In the genomic region with DNA sequence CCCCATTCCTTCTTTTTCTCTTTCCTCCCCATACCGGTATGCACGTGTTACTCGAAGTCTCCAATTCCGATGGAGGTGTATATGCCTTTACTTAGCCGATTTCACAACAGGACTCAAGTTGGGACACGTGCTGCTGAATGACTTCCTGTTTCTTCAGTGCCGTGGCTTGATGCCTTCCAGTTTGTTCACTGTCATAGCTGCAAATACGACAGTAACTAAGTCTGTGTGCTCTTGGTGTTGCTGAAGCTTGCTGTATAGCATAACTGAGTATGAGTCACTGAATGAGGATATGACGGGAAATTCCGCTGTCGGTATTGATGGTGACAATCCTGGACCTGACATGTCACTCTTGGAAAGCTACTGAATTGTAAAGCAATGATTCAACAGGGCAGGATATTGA, we compare ENCODE assay signal across 20 mouse cellular contexts. TPM values are rescaled to one million over a fixed set of nuclear protein-coding genes. Genes with fewer than 3 reads are reported as not detected.
DNase-seq lines count a peak whose midpoint lies in the region; ATAC-seq and TF ChIP-seq lines count a peak whose summit lies in the region.
"Had no signal": no experiment of that assay in that cellular context is flagged by ENCODE, and none has a peak within 500 bp of the region (broad histone marks: within the 10 kb centered on the region; RNA-seq: fewer than 3 reads in every experiment).

No protein-coding gene starts in this region.

- no peak for TF ChIP-seq POLR2A in cortical plate, adult 2 months (IDR thresholded peaks at IDR 0.05; ENCODE audit: extremely low read depth, insufficient read depth, low read length)

- no peak overlapping the region for H3K4me2 ChIP-seq in intestine, postnatal 0 days (replicated peaks; ENCODE audit: low read depth)
- no peak overlapping the region for H3K4me2 ChIP-seq in intestine, embryonic 15.5 days (replicated peaks)
- no peak overlapping the region for H3K4me2 ChIP-seq in kidney, embryonic 15.5 days
- H3K4me2 ChIP-seq: limb, embryonic 12.5 days had no signal

- no peak overlapping the region for H3K9ac ChIP-seq in intestine, postnatal 0 days (ENCODE audit: low read depth, low read length)
- H3K9ac ChIP-seq in intestine, embryonic 15.5 days = no peak overlapping the region
- no peak overlapping the region for H3K9ac ChIP-seq in kidney, embryonic 15.5 days
- H3K9ac ChIP-seq: limb, embryonic 12.5 days had no signal

- H3K4me1 ChIP-seq in intestine, postnatal 0 days (replicated peaks; ENCODE audit: control insufficient read depth, insufficient read depth, low read length) = no peaks in the 10 kb centered on the region
- no peaks in the 10 kb centered on the region for H3K4me1 ChIP-seq in intestine, embryonic 15.5 days (replicated peaks)
- H3K4me1 ChIP-seq in cortical plate, adult 2 months (ENCODE audit: control insufficient read depth, insufficient read depth, low read length) = peaks cover 2% of the 10 kb centered on the region; the same call in 1 of the 2 replicates
- H3K4me1 ChIP-seq in kidney, embryonic 15.5 days = no peaks in the 10 kb centered on the region
- H3K4me1 ChIP-seq: limb, embryonic 12.5 days had no signal

- no peak for TF ChIP-seq CTCF in intestine, postnatal 0 days (IDR thresholded peaks at IDR 0.05; ENCODE audit: low read depth)
- no peak for TF ChIP-seq CTCF in C2C12 (IDR thresholded peaks at IDR 0.05; ENCODE audit: control insufficient read depth, insufficient read depth, insufficient read length)
- TF ChIP-seq CTCF in cortical plate, adult 2 months (IDR thresholded peaks at IDR 0.05; ENCODE audit: extremely low read depth, insufficient read depth, low read length) = no peak

- no peaks in the 10 kb centered on the region for H3K79me2 ChIP-seq in C2C12 (ENCODE audit: control insufficient read depth, insufficient read depth)

- no peak overlapping the region for H3K4me3 ChIP-seq in intestine, postnatal 0 days (ENCODE audit: low read depth, low read length)
- no peak overlapping the region for H3K4me3 ChIP-seq in intestine, embryonic 15.5 days (replicated peaks)
- H3K4me3 ChIP-seq in C2C12 (ENCODE audit: insufficient read depth, poor library complexity, severe bottlenecking) = no peak overlapping the region
- H3K4me3 ChIP-seq in cortical plate, adult 2 months (ENCODE audit: insufficient read depth, low read length) = no peak overlapping the region
- H3K4me3 ChIP-seq in kidney, embryonic 15.5 days (replicated peaks) = no peak overlapping the region
- H3K4me3 ChIP-seq: gastrocnemius, adult 2 months; heart, adult 2 months; limb, embryonic 12.5 days had no signal

- no peak overlapping the region for H3K27ac ChIP-seq in intestine, postnatal 0 days (ENCODE audit: low read depth, low read length)
- no peak overlapping the region for H3K27ac ChIP-seq in intestine, embryonic 15.5 days
- 0 out of 2 replicates have a peak overlapping the region, but pooled peaks have one; percentile 25 for H3K27ac ChIP-seq in cortical plate, adult 2 months (ENCODE audit: insufficient read depth, low read length)
- H3K27ac ChIP-seq in kidney, embryonic 15.5 days = no peak overlapping the region
- H3K27ac ChIP-seq: gastrocnemius, adult 2 months; heart, adult 2 months; kidney, postnatal 0 days; limb, embryonic 12.5 days had no signal

- no peaks in the 10 kb centered on the region for H3K27me3 ChIP-seq in intestine, postnatal 0 days (replicated peaks; ENCODE audit: control insufficient read depth, insufficient read depth, low read length)
- H3K27me3 ChIP-seq in intestine, embryonic 15.5 days (replicated peaks) = no peaks in the 10 kb centered on the region
- no peaks in the 10 kb centered on the region for H3K27me3 ChIP-seq in C2C12 (ENCODE audit: control insufficient read depth, insufficient read depth, insufficient read length)
- H3K27me3 ChIP-seq in kidney, embryonic 15.5 days = no peaks in the 10 kb centered on the region
- H3K27me3 ChIP-seq: limb, embryonic 12.5 days had no signal

- no peak for DNase-seq in frontal cortex, postnatal 25 days (ENCODE audit: low spot score in 2 of 2)
- DNase-seq: adrenal gland, postnatal 36 days; B cell, adult 2 months; cerebellum, postnatal 10 days; gastrocnemius, adult 2 months; heart, adult 2 months; lung, adult 2 months; midbrain, embryonic 14.5 days; right cerebral cortex, adult 18-20 months; thymus, postnatal 14 days had no signal

- WGBS in intestine, postnatal 0 days = 77% methylated on average over 11 of the region's 11 CpGs
- WGBS in intestine, embryonic 15.5 days = 83% methylated on average over 11 of the region's 11 CpGs
- 79% methylated on average over 11 of the region's 11 CpGs for WGBS in kidney, embryonic 15.5 days

- ATAC-seq in intestine, postnatal 0 days = peak; percentile 29
- ATAC-seq in intestine, embryonic 15.5 days = no peak
- ATAC-seq in neutrophil, adult 5-6 weeks (ENCODE audit: extremely low read depth, insufficient number of reproducible peaks, low FRiP score, poor library complexity, severe bottlenecking) = peak; percentile 78
- no peak for ATAC-seq in inflammation-experienced regulatory T-cells, adult 6 months
- no peak for ATAC-seq in kidney, embryonic 15.5 days (replicated peaks; ENCODE audit: low FRiP score)
- ATAC-seq: forebrain, embryonic 16.5 days had no signal

- no peaks in the 10 kb centered on the region for H3K79me3 ChIP-seq in C2C12 (ENCODE audit: low read depth)

- no peak overlapping the region for H3ac ChIP-seq in C2C12 (ENCODE audit: control insufficient read depth, insufficient read length, low read depth)

- H3K9me3 ChIP-seq in intestine, postnatal 0 days (ENCODE audit: control insufficient read depth) = no peaks in the 10 kb centered on the region
- no peaks in the 10 kb centered on the region for H3K9me3 ChIP-seq in intestine, embryonic 15.5 days
- no peaks in the 10 kb centered on the region for H3K9me3 ChIP-seq in kidney, embryonic 15.5 days (replicated peaks)
- H3K9me3 ChIP-seq: limb, embryonic 12.5 days had no signal

- H3K36me3 ChIP-seq in intestine, postnatal 0 days (ENCODE audit: control insufficient read depth, insufficient read depth) = peaks cover 10% of the 10 kb centered on the region; the same call in 1 of the 2 replicates
- H3K36me3 ChIP-seq in intestine, embryonic 15.5 days = 0 out of 2 replicates have a peak, but pooled peaks cover 6% of the 10 kb centered on the region
- H3K36me3 ChIP-seq in C2C12 (ENCODE audit: control insufficient read depth, insufficient read depth) = no peaks in the 10 kb centered on the region
- 0 out of 2 replicates have a peak, but pooled peaks cover 6% of the 10 kb centered on the region for H3K36me3 ChIP-seq in kidney, embryonic 15.5 days

TF ChIP-seq in C2C12, 6 proteins besides CTCF, POLR2A, EP300 and RAD21:
- peak; percentile 39 for TF ChIP-seq CEBPB (IDR thresholded peaks at IDR 0.05; ENCODE audit: low read depth)
- no peak for TF ChIP-seq MYOD1 (IDR thresholded peaks at IDR 0.05; ENCODE audit: control insufficient read depth, insufficient read length, low read depth)
TF ChIP-seq in C2C12: peak in this region for 1.

RNA-seq across cellular contexts. Expression of a gene that starts 36.8 kb away (rescaled TPM):
- 2.6 and 2.8 TPM in 2 replicates for polyA plus RNA-seq in intestine, postnatal 0 days (2015; fragmentation: Nextera tagmentation; extraction: Ambion mirVana)
- 9.4 and 12.1 TPM in 2 replicates for polyA plus RNA-seq in intestine, embryonic 15.5 days (2015; fragmentation: Nextera tagmentation; extraction: Ambion mirVana)
- polyA plus RNA-seq in C2C12 (2012; fragmentation: generic; extraction: Trizol) = 4.6 TPM
- 0.30 and 0.35 TPM in 2 replicates for polyA plus RNA-seq in cortical plate, adult 2 months (2012; rRNA removed)
- 2.3 and 3.9 TPM in 2 replicates for total RNA-seq in neutrophil, adult 5-6 weeks (2017)
- polyA plus RNA-seq in inflammation-experienced regulatory T-cells, adult 6 months (2017; shearing (Covaris generic)) = 10 to 100 TPM in 1 of 3 experiments, 1 to 10 TPM in 2; 2.2 to 14.0 (median 4.4) TPM
- polyA plus RNA-seq in kidney, embryonic 15.5 days (2015; fragmentation: Nextera tagmentation; extraction: Ambion mirVana) = 12.2 and 16.7 TPM in 2 replicates

RNA-seq across cellular contexts. Expression of a gene that starts 37.0 kb away (rescaled TPM):
- polyA plus RNA-seq in intestine, postnatal 0 days (2015; fragmentation: Nextera tagmentation; extraction: Ambion mirVana) = 25.4 and 26.9 TPM in 2 replicates
- polyA plus RNA-seq in intestine, embryonic 15.5 days (2015; fragmentation: Nextera tagmentation; extraction: Ambion mirVana) = 22.3 and 22.7 TPM in 2 replicates
- 17.7 TPM for polyA plus RNA-seq in C2C12 (2012; fragmentation: generic; extraction: Trizol)
- polyA plus RNA-seq in cortical plate, adult 2 months (2012; rRNA removed) = 11.2 and 11.3 TPM in 2 replicates
- 40.5 and 50.8 TPM in 2 replicates for total RNA-seq in neutrophil, adult 5-6 weeks (2017)
- 10 to 100 TPM; 17.7 to 28.8 (median 26.7) TPM for polyA plus RNA-seq in inflammation-experienced regulatory T-cells, adult 6 months (2017; shearing (Covaris generic))
- 20.9 and 22.7 TPM in 2 replicates for polyA plus RNA-seq in kidney, embryonic 15.5 days (2015; fragmentation: Nextera tagmentation; extraction: Ambion mirVana)

Comparison
In these comparisons a context has a peak if more than half of its experiments do, and no peak if none do; other contexts are left out.
1. ATAC-seq: peak in intestine, postnatal 0 days (single experiment) and neutrophil, adult 5-6 weeks (single experiment); none in intestine, embryonic 15.5 days (single experiment), inflammation-experienced regulatory T-cells, adult 6 months (single experiment) and kidney, embryonic 15.5 days (single experiment).